Mouse (Mus musculus): ENCODE data around the gene Ksr2.
A peak's percentile ranks its signal among the peaks of the same experiment; 100 is the strongest.

Ksr2 gene

DNA sequence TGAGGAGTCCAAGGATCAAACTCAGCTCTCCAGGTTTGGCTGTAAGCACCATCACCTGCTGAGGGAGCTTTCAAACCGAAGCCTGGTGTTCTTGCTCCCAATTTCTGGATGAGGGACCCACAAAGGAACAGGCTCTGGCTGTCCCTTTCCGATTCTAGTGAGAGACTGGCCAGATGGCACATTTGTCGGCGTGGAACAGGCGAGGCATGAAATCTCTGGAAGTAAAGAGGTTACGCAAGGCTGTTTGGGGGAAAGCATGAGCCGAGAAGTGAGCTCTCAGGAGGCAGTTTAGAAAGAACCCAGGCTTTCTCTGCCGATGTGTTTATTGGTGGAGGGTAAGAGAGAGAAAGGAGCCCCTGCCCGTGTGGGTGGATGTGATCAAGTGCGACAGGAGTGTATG, 109.2 kb downstream of the Ksr2 start:
- DNase-seq (ENCODE audit: low read depth, low spot score) = no peak

DNA sequence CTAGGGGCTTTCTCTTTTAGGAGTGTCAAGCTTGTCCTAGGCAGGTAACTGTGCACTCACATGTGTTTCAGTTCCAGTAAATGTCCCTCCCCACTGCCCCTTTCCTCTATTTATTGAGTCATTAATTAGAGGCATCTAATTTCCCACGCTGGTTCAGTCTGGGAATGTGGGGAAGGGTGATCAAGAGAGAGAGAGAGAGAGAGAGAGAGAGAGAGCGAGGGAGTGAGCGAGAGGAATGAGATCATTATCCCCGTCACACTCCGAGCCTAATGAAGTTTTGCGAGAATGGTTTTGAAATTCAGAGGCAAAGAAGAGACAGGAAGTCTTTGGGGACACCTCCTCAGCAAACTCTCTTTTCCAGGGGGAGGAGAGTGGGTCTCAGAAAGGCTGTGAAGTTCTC, 117.2 kb downstream of the Ksr2 start:
- DNase-seq (ENCODE audit: low read depth, low spot score) = no peak

DNA sequence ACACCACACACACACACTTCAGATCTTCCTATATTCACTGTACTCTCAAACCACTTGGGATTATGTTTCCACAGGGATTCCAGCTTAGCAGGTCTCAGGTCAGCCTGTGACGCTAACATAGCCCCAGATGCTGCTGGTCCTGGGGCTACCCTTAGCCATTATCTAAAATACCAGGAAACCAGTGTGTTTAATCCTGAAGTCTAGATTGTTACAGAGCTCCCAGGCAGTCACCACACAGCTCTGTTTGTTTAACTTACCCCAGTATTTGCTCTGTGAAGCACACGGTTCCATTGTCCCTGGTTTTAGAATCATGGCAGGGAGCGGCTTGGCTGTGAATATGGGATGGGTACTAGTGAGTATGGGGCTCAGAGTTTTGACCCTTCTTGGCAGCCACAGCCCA, 125.4 kb downstream of the Ksr2 start:
- DNase-seq (ENCODE audit: low read depth, low spot score) = no peak

DNA sequence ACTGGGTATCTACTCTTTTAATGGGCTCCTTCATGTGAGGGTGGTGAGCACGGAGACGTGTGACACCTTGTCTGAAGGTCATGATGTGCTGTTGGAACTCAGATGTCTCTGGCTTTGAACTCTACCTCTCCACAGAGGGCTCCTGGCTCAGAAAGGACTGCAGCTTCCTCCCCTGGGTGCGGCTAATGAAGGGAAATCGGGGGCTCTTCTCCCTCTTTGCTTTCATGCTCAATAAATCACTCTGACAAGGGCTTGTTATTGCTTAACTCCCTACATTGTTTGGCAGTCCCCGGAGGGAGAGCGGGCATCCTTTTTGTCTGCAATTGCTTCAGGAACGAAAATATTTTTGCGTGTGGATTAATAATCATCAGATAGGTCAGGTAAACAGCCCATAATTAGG, 127.9 kb downstream of the Ksr2 start:
- DNase-seq (ENCODE audit: low read depth, low spot score) = no peak

DNA sequence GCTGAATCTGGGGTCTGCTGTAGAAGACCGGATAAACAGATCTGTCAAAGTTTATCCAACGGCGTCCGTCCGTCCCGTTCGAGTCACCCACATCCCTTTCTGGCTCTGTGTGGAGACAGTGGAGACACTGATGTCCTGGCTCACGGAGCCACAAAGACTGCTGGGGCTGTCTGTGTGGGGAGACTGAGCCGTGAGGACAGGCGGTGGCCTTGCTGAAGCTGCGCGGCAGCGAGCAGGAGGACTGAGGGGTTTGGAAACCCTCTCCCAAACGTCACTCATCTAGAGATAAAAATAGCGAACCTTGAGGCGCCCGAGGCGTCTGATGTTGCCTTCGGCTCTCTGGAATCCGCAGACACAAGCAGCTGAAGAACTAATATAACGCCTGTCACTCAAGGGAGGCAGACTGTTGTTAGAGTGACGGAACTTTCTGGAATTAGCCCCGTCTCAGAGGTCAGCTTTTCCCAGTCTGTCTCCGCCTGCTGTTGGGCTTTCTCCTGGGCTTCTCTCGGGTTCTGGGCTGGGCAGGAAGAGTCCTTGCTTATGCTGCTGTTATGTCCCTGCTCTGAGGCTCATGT, 133.0 kb downstream of the Ksr2 start:
- DNase-seq (ENCODE audit: low read depth, low spot score) = no peak

DNA sequence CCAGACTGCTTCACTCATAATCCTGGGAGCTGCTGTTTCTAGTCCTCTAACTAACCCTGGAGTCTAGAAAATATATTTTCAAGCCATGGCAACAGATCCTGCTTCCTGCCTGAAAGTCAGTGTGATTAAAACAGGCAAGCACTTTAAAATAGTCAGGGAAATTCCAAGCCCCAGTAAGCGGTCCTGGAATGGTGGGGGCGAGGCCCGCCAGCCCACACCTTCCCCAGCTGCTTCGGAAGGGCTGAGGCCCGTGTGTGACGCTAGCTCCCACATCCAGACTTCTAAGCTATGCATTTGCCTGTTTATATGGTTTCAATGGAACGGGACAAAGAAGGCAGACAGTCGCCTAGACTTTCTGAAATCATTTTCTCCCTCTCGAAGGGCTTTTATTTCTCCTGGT, 137.2 kb downstream of the Ksr2 start:
- no peak for DNase-seq (ENCODE audit: low read depth, low spot score)

DNA sequence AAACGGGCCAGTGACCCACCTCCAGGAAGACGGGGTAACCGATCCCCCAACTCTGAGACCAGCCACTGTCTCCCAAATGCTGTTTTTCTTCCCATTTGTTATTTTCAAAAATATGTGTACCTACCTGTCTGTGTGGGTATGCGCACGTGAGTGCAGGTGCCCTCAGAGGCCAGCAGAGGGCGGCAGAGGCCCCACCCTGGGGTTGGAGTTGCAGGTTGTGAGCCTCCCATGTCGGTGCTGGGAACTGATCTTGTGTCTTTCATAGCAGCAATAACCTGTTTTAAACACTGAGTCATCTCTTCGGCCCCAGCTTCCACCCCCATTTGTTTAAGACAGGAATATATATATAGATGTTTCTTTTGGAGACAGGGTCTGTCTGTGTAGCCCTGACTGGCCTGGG, 138.3 kb downstream of the Ksr2 start:
- no peak for DNase-seq (ENCODE audit: low read depth, low spot score)

DNA sequence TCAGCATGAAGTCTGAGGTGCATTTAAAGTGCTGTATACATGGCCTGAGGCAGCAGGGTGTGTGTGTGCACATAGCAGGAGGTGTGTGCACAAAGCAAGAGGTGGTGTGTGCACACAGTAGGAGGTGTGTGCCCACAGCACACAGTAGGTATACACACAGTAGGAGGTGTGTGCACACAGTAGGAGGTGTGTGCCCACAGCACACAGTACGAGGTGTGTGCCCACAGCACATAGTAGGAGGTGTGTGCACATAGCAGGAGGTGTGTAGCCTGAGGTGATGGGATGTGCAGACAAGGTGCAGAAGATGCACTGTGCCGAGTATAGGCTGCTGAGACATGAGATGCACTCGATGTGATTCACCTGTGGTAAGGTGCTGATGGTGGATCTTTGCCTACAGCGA, 140.7 kb downstream of the Ksr2 start:
- no peak for DNase-seq (ENCODE audit: low read depth, low spot score)

DNA sequence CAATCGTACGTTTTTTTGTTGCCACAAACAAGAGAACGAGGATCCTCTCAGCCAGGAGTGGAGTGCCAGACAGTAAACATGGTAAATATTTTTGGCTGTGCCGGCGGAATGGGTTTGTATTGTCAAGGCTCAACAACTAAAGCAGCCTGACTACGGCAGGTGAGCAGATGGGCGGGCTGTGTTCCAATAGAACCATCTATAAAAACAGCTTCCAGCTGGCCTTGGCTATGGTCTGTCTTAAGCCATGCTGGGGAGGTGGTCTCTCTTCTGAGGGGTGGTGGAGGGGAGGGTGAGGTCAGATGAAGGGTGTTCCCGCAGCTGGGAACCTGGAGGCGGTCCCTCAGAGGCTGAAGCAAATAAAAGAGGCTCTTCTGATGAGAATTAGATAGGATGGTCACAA, 142.8 kb downstream of the Ksr2 start:
- no peak for DNase-seq (ENCODE audit: low read depth, low spot score)

DNA sequence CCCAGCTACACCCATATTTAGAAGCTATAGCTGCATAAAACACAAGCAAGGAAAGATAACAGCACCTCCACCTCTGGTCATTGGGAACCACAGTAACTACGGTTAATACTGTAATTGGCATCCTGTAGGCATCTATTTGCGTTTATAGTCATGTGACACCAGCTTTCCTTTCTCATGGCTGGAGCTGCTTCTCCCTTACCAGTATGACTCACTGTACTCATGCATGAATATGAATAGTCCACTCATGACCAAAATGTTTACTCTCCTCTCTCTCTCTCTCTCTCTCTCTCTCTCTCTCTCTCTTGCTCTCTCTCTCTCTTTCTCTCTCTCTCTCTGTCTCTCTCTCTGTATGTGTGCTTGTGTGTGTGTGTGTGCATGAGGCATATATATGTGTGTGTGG, 147.3 kb downstream of the Ksr2 start:
- no peak for DNase-seq (ENCODE audit: low read depth, low spot score)

DNA sequence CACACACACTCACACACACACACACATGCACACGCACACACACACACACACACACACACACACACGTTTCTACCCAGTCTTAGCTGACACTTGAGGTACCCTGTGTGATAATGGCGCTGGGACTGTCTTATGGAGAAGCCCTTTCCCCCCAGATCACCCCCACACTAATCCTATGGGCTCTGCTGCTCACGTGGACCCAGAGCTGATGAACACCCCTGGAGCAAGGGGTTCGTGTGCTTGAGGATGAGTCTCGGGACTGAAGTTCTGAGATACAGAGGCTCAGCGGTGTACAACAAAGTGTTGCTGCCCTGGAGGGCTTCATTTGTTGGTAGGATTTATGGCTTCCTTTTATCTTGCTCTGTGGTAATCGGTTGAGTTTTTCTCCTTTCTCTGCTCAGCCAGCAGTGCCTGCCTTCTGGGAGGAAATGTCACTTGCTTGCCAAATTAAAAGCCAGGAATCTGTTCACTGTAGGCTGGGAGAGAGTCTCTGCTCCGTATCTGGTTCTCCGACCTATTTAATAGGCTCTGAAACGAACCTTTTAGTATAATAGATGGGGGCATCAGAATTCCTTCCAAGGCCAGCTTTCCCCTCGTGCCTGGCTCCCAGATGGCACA, 152.4 kb downstream of the Ksr2 start:
- DNase-seq (ENCODE audit: low read depth, low spot score) = no peak

DNA sequence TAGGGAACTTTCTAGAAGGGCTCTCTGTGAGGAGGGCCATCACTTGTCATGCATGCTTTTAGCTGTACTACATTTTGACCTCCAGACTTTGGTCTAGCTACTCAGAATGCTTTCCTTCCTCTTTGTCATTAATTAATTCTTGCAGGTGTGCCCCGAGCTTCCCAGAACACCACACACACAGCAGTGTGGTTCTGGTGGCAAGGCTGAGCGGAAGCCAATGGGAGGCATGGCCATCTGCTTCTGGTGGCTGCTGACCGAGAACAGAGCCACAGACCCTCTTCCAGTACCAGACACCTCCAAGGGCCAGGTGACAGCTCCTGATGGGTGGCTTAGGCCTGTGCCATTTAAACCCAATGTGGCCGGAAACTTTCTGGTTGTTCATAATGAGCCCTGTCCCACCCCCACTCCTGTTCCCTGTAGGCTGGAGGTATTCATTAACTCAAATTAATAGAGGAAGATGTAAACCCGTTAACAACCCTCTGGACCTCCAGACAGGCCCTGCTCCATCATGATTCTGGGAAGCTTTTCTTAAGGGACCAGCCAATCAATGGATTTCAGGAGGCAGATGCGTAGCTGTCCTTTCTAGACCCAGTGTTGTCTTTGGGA, 155.5 kb downstream of the Ksr2 start:
- DNase-seq (ENCODE audit: low read depth, low spot score) = no peak

DNA sequence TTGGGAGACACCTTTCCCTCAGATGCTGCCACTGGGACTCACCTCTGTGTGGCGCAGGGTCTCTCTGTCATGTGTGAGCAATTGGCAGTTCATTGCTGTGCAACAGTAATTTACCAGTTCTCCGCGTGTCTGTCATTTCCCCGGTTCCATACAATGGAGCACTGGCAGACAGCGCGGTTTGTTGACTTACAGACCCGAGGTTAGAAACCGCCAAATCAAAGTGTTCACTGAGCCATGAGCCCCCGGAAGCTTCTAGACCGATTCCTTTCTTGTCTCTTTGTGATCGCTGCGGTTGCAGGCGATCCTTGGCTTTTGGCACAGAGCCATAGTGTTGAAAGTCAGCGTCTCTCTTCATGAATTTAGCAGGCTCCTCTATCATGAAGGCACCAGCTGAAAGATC, 158.6 kb downstream of the Ksr2 start:
- no peak for DNase-seq (ENCODE audit: low read depth, low spot score)

DNA sequence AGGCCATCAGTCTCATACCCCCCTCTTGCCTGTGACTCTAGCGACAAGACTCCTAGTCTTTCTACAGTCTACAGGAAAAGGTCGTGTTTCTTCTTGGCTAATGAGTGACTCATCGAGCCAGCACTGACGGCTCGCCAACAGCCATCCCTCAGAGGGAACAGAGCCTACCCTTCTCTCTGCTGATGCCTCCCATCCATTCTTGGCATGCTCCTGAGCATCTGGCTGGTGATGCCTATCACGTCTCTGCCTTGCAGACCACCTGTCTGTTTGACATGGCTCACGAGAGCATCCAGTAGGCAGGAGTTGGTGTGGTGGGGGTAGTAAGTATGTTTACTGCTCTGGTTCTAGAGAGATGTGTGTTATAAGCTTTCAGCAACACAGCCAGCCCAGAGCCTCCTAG, 161.1 kb downstream of the Ksr2 start:
- DNase-seq (ENCODE audit: low read depth, low spot score) = no peak

DNA sequence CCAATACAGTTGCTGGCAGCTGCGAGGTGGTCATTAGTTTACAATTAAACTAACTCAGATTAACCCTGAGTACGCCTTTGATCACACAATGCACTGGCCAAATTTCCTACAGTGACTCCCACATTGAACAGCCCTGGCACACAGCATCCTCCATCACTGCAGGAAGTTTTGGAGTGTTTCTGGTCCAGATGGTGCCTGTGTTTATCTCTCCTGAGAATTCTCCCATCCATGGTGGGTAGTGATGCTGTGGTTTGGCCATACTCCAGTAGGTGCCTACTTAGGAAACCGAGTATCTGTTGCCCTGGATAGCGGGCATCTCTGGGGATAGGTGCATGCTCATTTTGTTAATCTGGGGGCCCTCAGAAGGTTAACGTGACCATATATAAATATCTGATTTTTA, 163.8 kb downstream of the Ksr2 start:
- DNase-seq (ENCODE audit: low read depth, low spot score) = no peak

DNA sequence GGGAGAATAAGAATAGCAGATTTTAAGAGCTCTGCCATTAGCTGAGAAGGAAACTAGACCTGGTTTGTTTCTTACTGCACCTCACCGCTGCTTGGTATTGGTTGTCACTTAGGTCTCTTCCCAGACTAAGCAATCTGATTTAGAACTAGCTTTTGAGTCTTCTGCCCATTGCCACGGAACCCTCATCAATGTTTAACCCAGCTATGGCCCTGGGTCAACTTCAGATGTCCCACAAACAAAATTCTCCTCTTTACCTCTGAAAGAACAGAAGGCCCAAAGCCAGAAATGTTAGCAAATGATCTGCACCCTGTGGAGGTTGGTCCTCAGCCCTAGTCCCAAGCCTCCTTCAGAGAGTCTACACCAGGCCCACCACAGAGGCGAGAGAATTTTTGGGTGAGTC, 167.9 kb downstream of the Ksr2 start:
- DNase-seq (ENCODE audit: low read depth, low spot score) = no peak

DNA sequence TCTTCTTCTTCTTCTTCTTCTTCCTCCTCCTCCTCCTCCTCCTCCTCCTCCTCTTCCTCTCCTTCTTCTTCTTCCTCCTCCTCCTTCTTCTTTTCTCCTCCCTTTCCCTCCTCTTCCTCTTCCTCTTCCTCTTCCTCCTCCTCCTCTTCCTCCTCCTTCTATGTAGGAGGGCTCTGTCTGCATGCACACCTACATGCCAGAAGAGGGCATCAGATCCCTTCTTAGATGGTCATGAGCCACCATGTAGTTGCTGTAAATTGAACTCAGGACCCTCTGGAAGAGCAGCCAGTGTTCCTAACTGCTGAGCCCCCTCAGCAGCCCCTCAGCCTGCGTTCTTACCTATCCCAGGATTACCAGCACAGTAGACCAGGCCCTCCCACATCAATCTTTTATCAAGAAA, 170.6 kb downstream of the Ksr2 start:
- no peak for DNase-seq (ENCODE audit: low read depth, low spot score)

DNA sequence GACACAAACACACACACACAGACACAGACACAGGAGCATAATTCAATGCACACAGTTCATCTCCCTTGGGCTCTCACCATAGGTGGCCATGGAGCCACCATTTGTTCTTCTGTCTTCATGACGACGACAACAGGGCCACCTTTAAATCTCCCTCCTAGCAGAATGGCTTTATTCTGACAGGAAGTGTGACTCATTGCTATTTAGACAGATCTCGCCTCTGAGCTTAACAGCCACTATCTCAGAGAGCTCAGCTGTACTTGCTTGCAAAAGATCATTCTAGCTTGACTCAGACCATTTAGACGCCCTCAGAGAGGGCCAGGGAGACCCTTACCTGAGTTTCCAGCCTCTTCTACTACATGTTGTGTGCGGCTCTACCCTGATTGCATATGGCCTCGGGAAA, 175.5 kb downstream of the Ksr2 start:
- DNase-seq (ENCODE audit: low read depth, low spot score) = no peak

DNA sequence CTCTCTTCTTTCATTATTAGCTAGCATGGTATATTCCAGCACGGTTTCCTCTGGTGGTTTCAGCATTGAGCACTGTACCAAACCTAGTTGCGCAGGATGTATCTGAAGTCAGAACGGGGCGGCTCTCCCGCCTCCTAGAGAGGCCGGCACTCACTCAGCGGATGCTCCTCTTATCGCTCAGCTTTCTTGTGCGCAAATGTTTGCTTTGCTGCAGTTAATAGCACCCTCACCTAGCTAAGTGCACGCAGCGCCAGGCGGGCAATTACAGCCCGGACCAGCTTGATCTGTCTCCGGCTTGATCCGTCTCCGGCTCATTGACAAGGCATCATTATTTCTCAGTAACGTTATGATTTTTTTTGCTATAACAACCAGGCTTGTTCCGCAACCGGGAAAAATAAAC, 179.5 kb downstream of the Ksr2 start:
- DNase-seq (ENCODE audit: low read depth, low spot score) = no peak

DNA sequence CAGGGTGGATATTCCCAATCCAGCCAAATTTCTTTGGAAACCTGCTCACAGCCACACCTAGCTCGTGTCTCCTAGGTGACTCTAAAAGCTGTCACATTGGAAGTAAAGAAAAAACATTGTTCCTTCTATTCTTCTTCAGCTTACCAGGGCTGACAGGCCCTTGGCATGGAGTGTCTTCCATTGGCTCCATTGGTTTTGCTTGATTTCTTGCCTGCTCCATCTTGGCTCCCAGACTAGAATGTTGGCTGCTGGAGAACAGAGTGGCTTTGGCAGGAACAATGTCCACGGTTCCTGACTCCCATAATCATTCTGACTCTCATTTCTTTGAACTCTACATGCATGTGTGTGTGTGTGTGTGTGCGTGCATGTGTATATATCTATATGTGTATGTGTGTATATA, 183.0 kb downstream of the Ksr2 start:
- DNase-seq (ENCODE audit: low read depth, low spot score) = no peak

DNA sequence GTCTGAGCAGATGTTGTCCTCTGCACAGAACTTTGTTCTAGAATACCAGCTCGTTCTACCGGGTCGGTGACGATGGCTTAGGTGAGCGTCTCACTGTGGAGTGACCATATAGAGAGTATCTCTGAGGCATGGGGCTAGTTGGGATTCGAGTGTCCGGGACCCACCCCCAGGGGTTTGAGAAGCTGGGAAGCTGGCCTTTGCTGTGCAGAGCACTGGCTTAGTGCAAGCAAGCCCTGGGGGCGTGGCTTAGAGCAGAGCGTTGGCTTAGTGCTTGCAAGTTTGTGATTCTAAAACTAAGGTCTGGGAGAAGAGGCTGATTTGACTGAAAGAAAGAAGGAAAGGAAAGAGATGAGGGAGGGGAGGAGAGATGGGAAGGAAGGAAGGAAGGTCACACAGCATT, 188.2 kb downstream of the Ksr2 start:
- no peak for DNase-seq (ENCODE audit: low read depth, low spot score)

DNA sequence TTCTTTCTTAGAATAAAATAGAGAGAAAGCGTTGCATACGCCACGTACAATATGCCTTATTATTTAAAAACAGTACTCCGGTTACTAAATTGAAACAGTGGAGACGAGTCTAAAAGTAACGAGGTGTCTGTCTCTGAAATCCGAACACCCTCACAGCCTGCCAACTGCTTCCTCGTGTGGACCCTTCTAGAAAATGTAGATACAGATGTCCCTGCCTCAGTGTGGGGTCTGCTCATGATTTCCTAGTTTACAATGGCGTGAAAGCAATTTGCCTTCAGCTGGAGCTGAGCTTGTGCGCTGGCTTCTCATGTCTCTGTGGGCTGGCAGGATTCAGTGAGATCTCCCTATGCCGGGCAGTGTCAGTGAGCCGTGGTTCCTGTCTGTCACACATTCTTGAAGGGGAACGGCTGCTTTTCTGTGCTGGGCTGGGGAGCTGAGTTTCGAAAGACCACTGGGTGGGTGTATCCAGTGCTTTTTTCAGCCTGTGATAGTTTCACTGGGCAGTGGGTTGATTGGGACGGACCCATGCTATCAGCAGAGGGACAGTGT, 194.0 kb downstream of the Ksr2 start:
- no peak for DNase-seq (ENCODE audit: low read depth, low spot score)

DNA sequence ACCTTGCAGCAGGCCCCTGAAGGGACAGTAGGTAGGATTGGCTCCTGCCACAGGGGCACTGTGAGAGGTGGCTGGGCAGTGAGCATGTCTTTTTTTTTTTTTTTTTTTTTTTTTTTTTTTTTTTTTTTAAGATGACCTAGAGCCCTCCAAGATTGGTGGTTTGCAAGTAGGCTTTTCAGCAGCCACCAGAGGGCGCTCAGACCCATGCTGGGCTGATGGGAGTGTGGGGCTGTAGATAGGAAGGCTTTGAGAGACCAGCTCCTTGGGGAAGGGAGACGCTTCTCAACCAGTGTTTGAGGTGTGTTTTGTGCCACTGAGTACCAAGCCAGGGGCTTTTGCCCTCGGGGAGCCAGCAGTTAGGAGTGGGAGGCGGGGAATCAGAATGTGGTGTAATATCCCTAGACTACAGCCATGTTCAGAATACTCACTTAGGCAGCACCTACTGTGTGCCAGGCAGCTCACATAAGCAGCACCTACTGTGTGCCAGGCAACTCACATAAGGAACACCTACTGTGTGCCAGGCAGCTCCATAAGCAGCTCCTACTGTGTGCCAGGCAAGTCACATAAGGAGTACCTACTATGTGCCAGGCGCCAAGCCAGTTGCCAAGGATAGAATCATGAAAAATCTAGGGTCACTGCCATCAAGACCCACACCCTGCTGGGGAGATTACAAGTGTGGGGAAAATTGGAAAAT, 200.7 kb downstream of the Ksr2 start:
- peak; percentile 76 for DNase-seq (ENCODE audit: low read depth, low spot score)

Data from retina, postnatal 7 days (tissue).